Mouse (Mus musculus) layer of hippocampus, postnatal 36 days (tissue): ENCODE results near the gene Siglec1. TPM values are rescaled to one million over a fixed set of nuclear protein-coding genes. Genes with fewer than 3 reads are reported as not detected.
"Not testable (repeated sequence)": the region's sequence is repeated elsewhere in the genome, so short reads cannot be mapped to it uniquely, and the experiment has no call there.

Source experiments
- DNase-seq, 2 experiments: peaks; one replicate each; pipeline ENCODE4 v3.0.0; 2022
- total RNA-seq, 2 experiments: library from RNA; stranded (reverse); gene quantifications; 2 replicates each; pipeline ENCODE4 v1.2.3; 2021

Siglec1 gene
- under 1 TPM; 0.27 to 0.33 TPM for total RNA-seq

GRCm38 (mm10) chr2:131086667-131087390 lies at the start of gene Siglec1:
TSS of gene Siglec1 (minus strand) at chr2:131086765.
- no peak for DNase-seq

GRCm38 (mm10) chr2:131135521-131136139 lies 49.1 kb upstream of the Siglec1 start:
- no peak for DNase-seq

DNA sequence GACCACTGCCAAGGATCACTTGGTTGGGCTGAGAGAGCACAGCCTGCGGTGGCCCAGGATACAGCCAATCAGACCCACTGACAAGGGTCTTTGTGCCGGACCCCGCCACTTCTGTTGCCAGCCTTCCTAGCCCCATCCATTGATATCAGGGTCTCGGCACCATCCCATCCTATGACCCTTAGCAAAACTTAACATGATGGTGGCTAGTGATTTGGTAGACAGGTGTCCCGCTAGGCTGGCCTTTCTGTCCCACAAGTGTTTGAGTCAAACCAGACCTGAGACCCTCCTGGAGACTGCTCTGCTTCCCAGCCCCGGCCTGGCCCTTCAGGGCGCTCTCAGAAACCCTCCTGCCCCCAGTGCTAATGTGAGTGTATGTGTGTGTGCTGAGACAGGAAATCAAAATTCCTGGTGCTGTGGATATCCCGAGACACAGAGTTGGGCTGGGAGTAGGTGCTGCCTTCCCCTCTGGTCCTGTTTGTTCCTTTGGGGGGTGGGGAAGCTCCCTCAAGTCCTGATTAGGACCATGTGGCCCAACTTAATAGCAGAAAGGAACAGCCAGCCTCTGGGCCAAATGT lies 48.3 kb upstream of the Siglec1 start:
- no peak for DNase-seq

DNA sequence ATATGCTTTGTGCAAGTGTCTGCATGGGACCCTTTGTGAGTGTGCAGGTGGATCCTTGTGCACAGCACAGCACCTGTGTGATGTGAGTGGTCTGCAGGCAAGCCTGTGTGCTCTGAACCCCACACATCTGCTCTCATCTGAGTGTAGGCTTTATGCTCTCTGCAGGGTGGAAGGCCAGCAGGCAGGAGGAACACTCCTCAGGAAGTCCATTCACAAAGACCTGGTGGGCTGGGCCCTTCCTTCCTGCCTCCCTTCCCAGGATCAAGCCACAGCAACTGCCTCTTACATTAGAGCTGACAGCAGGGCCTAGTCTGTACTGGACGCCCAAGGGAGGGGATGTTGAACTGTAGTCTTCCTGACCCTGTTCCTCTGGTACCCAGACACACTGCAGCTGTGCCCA lies 47.8 kb upstream of the Siglec1 start:
- no peak for DNase-seq

- DNase-seq, result no peak
These were observed 46.5 kb upstream of the Siglec1 start, which contains the start of gene Gm11037 for GRCm38 (mm10) chr2:131132930-131133547. TSS of gene Gm11037 (plus strand) at chr2:131133497.

- no peak for DNase-seq
These were observed 45.7 kb upstream of the Siglec1 start for GRCm38 (mm10) chr2:131132111-131132888.

- no peak for DNase-seq
These were observed 44.3 kb upstream of the Siglec1 start for GRCm38 (mm10) chr2:131130849-131131248.

- no peak for DNase-seq
These were observed 43.3 kb upstream of the Siglec1 start for GRCm38 (mm10) chr2:131129836-131130235.

DNA sequence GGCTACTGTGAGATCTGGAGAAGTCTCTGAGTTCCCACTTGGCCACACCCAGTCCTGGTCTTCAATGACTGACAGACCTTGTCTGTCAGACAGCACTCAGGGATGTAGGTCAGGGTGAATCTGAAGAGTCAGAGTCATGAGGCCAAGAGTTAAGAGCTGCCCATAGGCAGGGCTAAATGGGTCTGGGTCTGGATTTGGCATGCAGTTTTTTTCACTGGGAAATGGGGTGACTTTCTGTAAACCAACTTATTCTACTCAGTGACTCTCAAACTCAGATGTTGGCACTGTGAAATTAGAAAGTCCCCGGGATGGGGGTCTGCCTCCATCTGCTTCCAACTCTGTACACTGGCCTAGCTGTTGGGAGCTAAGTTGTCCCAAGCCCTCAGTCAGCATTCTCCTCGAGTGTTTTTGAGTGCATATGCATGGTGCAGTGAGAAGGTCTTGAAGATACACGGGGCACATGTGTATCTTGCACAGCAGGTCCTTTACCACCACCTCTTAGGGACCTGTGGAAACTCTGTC lies 42.1 kb upstream of the Siglec1 start:
- DNase-seq, result no peak

GRCm38 (mm10) chr2:131128211-131128610 lies 41.6 kb upstream of the Siglec1 start:
- no peak for DNase-seq

- DNase-seq, result no peak
These were observed 40.7 kb upstream of the Siglec1 start, which contains the start of gene Hspa12b for GRCm38 (mm10) chr2:131127161-131127730. TSS of gene Hspa12b (plus strand) at chr2:131127280.

DNA sequence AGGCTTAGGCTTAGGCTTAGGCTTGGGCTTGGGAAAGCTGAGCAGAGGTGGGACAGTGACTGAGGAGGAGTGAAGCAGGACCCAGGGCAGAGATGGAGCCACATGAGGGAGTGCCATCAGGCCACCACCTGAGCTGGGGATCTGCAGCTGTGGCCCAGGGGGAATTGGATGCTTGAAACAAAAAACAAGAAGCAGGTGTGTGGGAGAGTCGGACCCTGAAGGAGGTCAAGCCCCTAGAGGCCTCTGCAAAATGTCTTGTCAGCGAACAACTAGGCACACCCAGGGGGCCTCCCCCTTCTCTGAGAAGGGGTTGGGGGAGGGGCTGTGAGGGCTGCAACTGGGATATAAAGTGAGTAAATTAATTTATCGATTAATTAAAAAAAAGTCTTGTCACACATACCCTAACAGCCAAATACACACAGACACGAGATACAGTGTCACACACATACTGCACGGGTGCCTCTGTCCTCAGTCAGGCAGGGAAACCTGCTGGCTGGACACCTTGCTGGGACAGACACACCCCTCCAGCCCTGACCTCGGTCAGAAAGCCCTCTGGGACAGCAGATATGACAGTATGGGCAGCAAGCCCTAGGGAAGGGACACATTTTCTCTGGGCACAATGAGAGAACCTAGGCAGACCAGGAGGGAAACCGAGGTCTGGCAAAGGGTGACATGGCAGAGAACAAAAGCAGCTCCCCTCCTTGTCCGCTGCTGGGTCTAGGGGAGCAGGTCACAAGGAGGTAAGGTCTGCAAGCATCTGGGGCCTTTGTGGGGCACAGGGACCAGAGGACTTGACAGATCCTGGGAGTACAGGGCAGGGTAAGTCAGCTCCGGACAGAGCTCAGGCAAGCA lies 39.6 kb upstream of the Siglec1 start:
- no peak for DNase-seq

- no peak for DNase-seq
These were observed 38.8 kb upstream of the Siglec1 start for GRCm38 (mm10) chr2:131125157-131125963.

DNA sequence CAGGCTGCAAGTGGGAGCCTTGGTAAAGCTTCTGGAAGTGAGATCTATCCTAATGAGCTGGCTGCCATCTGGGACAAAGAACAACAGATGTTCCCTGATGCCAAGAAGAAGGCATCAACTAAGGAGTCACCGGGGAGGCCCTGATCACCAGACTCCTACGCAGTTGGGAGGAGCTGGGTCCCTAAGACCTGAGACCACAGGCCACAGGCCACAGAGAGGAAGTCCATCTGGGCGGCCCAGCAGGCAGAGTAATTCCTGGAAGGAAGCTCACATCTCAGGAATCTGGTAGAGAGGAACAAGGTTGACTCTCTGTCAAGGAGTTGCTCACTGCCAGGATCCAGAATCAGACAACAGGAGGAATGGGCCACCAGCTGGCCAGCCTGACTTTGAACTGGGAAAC lies 37.6 kb upstream of the Siglec1 start:
- no peak for DNase-seq

GRCm38 (mm10) chr2:131118968-131119574 lies 32.5 kb upstream of the Siglec1 start:
- DNase-seq, result no peak

DNA sequence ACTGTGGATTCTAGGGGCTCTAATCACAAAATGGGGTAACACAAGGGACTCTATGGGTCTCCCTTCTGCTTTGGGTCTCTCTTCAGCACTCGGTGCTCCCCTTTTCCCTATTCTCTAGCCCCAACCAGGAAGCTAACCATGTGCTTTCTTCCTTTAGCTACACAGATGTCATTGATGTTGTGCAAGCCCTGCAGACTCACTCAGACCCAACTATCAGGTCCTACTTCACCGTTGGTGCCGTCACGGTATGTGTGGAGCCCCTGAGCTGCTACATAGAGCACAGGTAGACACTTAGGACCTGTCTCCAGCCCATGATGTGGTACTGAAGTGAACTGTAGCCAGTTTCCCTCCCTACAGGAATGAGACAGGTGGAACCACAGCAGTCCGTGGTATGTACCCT lies 19.4 kb upstream of the Siglec1 start:
- no peak for DNase-seq

- DNase-seq, result not testable (repeated sequence)
These were observed 18.5 kb upstream of the Siglec1 start for GRCm38 (mm10) chr2:131105061-131105460.

DNA sequence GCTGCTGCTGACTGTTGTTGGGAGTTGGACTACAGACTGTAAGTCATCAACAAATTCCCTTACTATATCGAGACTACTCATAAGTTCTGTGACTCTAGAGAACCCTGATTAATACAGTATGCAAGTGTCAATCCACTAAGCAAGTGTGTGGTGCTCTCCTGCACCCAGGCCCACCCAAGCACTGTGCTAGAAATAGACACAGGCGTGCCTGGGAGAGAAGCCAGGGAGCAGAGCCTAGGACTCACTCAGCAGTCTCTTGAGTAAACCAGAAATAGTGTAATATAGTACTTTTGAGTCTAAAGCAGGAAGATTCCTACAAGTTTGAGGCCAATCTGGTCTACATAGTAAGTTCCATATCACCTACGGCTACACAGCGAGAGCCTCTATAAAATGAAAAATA lies 17.5 kb upstream of the Siglec1 start:
- no peak for DNase-seq

- no peak for DNase-seq
These were observed 15.0 kb upstream of the Siglec1 start for GRCm38 (mm10) chr2:131101530-131101929.
